Mouse (Mus musculus): ENCODE results near the gene Tbc1d5. TPM values are rescaled to one million over a fixed set of nuclear protein-coding genes. Genes with fewer than 3 reads are reported as not detected.

Tbc1d5 gene
- polyA plus RNA-seq, 1 experiment: 18.5 TPM

DNA sequence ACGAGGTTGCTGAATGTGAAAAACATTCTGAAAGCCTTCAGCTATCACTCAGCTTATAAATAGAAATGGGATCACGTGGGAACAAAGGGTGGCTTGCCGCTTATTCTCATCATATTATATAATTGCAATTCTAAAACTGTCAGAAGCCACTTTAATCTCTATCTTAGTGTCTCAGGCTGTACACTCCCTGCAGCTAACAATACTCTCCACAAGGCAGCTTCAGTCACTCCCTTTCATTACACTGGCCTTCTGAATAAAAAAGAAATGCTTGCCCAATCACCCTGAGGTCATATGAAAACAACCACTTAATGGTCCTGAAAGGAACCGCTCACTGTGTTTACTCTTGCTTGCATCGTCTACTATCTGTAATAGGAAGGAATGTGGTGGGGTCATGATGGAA lies 418.1 kb downstream of the Tbc1d5 start:
- Histone ChIP-seq H3K36me3 (ENCODE audit: control insufficient read depth, insufficient read depth, low read length) (no peaks in the 10 kb centered on the region; the same call in 1 of the 2 replicates), H3K4me3 (ENCODE audit: control insufficient read depth, low read depth, low read length) (no peak overlapping the region), H3K27ac (ENCODE audit: control insufficient read depth, insufficient read depth, low read depth, low read length) (no peak overlapping the region), H3K4me1 (ENCODE audit: control insufficient read depth, insufficient read depth, low read length) (no peaks in the 10 kb centered on the region), H3K27me3 (ENCODE audit: control insufficient read depth, insufficient read depth, low read length) (no peaks in the 10 kb centered on the region)
- TF ChIP-seq CTCF (IDR thresholded peaks at IDR 0.05; ENCODE audit: control insufficient read depth, insufficient read depth, insufficient replicate concordance, low read depth, low read length) (no peak), POLR2A (IDR thresholded peaks at IDR 0.05; ENCODE audit: control insufficient read depth, low read depth, low read length) (no peak)

- no peak for TF ChIP-seq CTCF (IDR thresholded peaks at IDR 0.05; ENCODE audit: control insufficient read depth, insufficient read depth, insufficient replicate concordance, low read depth, low read length)
- TF ChIP-seq POLR2A (IDR thresholded peaks at IDR 0.05; ENCODE audit: control insufficient read depth, low read depth, low read length): no peak
- Histone ChIP-seq H3K4me3 (ENCODE audit: control insufficient read depth, low read depth, low read length) (no peak overlapping the region), H3K4me1 (ENCODE audit: control insufficient read depth, insufficient read depth, low read length) (no peaks in the 10 kb centered on the region), H3K36me3 (ENCODE audit: control insufficient read depth, insufficient read depth, low read length) (no peaks in the 10 kb centered on the region; the same call in 1 of the 2 replicates), H3K27me3 (ENCODE audit: control insufficient read depth, insufficient read depth, low read length) (no peaks in the 10 kb centered on the region), H3K27ac (ENCODE audit: control insufficient read depth, insufficient read depth, low read depth, low read length) (no peak overlapping the region)
Observed at GRCm38 (mm10) chr17:50753356-50754138, 425.6 kb downstream of the Tbc1d5 start.

DNA sequence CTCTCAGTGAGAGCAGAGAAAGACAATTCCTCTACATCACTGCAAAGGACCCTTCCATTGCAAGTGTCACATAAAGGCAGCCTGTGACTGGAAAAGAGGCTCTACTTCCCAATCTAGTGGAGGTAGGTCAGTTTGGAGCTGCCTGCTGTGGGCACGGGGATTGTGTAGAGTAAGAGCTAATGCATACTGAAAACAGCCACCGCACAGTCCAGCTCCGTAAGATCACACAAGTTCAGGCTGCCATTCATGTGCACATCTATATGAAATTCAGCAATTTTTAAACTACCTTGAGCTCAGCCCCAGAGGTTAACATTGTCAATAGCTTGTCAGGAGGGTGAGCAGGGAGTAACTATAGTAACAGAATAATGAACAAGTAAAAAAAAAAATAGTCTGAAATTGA lies 426.4 kb downstream of the Tbc1d5 start:
- Histone ChIP-seq H3K27ac (ENCODE audit: control insufficient read depth, insufficient read depth, low read depth, low read length) (no peak overlapping the region), H3K4me3 (ENCODE audit: control insufficient read depth, low read depth, low read length) (no peak overlapping the region), H3K36me3 (ENCODE audit: control insufficient read depth, insufficient read depth, low read length) (no peaks in the 10 kb centered on the region; the same call in 1 of the 2 replicates), H3K27me3 (ENCODE audit: control insufficient read depth, insufficient read depth, low read length) (no peaks in the 10 kb centered on the region), H3K4me1 (ENCODE audit: control insufficient read depth, insufficient read depth, low read length) (no peaks in the 10 kb centered on the region)
- TF ChIP-seq CTCF (IDR thresholded peaks at IDR 0.05; ENCODE audit: control insufficient read depth, insufficient read depth, insufficient replicate concordance, low read depth, low read length) (no peak), POLR2A (IDR thresholded peaks at IDR 0.05; ENCODE audit: control insufficient read depth, low read depth, low read length) (no peak)

DNA sequence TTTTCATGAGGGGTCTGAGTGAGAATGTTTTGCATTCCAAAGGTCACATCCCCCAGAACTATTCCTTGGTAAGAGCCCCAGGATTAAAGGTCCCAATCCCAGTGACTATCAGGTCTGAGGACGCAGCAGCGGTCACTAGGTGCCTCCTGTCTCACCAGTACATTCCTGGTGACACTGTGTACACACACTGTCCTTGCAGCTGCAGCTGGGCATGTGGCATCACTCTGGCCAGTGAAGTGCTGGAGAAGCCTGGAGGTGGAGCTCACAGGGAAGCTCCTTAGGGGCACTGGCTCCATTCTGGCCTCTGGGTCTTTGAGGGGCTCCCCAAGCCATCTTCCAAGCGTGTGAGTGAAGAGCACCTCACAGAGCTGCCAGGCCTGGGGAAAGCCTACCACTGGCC lies 427.2 kb downstream of the Tbc1d5 start:
- no peak for TF ChIP-seq CTCF (IDR thresholded peaks at IDR 0.05; ENCODE audit: control insufficient read depth, insufficient read depth, insufficient replicate concordance, low read depth, low read length)
- no peak for TF ChIP-seq POLR2A (IDR thresholded peaks at IDR 0.05; ENCODE audit: control insufficient read depth, low read depth, low read length)
- Histone ChIP-seq H3K27me3 (ENCODE audit: control insufficient read depth, insufficient read depth, low read length) (no peaks in the 10 kb centered on the region), H3K36me3 (ENCODE audit: control insufficient read depth, insufficient read depth, low read length) (no peaks in the 10 kb centered on the region; the same call in 1 of the 2 replicates), H3K27ac (ENCODE audit: control insufficient read depth, insufficient read depth, low read depth, low read length) (no peak overlapping the region), H3K4me1 (ENCODE audit: control insufficient read depth, insufficient read depth, low read length) (no peaks in the 10 kb centered on the region), H3K4me3 (ENCODE audit: control insufficient read depth, low read depth, low read length) (no peak overlapping the region)

GRCm38 (mm10) chr17:50750874-50751273 lies 428.3 kb downstream of the Tbc1d5 start:
- Histone ChIP-seq H3K4me3 (ENCODE audit: control insufficient read depth, low read depth, low read length) (no peak overlapping the region), H3K27me3 (ENCODE audit: control insufficient read depth, insufficient read depth, low read length) (no peaks in the 10 kb centered on the region), H3K27ac (ENCODE audit: control insufficient read depth, insufficient read depth, low read depth, low read length) (no peak overlapping the region), H3K36me3 (ENCODE audit: control insufficient read depth, insufficient read depth, low read length) (no peaks in the 10 kb centered on the region), H3K4me1 (ENCODE audit: control insufficient read depth, insufficient read depth, low read length) (no peaks in the 10 kb centered on the region)
- TF ChIP-seq POLR2A (IDR thresholded peaks at IDR 0.05; ENCODE audit: control insufficient read depth, low read depth, low read length) (no peak), CTCF (IDR thresholded peaks at IDR 0.05; ENCODE audit: control insufficient read depth, insufficient read depth, insufficient replicate concordance, low read depth, low read length) (no peak)

- Histone ChIP-seq H3K4me1 (ENCODE audit: control insufficient read depth, insufficient read depth, low read length) (no peaks in the 10 kb centered on the region; the same call in 1 of the 2 replicates), H3K36me3 (ENCODE audit: control insufficient read depth, insufficient read depth, low read length) (peaks cover 1% of the 10 kb centered on the region; the same call in 1 of the 2 replicates), H3K4me3 (ENCODE audit: control insufficient read depth, low read depth, low read length) (no peak overlapping the region), H3K27me3 (ENCODE audit: control insufficient read depth, insufficient read depth, low read length) (no peaks in the 10 kb centered on the region), H3K27ac (ENCODE audit: control insufficient read depth, insufficient read depth, low read depth, low read length) (no peak overlapping the region)
- TF ChIP-seq POLR2A (IDR thresholded peaks at IDR 0.05; ENCODE audit: control insufficient read depth, low read depth, low read length) (no peak), CTCF (IDR thresholded peaks at IDR 0.05; ENCODE audit: control insufficient read depth, insufficient read depth, insufficient replicate concordance, low read depth, low read length) (no peak)
Observed at GRCm38 (mm10) chr17:50741386-50741785, 437.8 kb downstream of the Tbc1d5 start.

GRCm38 (mm10) chr17:50740804-50741203 lies 438.3 kb downstream of the Tbc1d5 start:
- peaks cover 1% of the 10 kb centered on the region; the same call in 1 of the 2 replicates for H3K36me3 ChIP-seq (ENCODE audit: control insufficient read depth, insufficient read depth, low read length)
- no peak overlapping the region for H3K27ac ChIP-seq (ENCODE audit: control insufficient read depth, insufficient read depth, low read depth, low read length)
- TF ChIP-seq POLR2A (IDR thresholded peaks at IDR 0.05; ENCODE audit: control insufficient read depth, low read depth, low read length) (no peak), CTCF (IDR thresholded peaks at IDR 0.05; ENCODE audit: control insufficient read depth, insufficient read depth, insufficient replicate concordance, low read depth, low read length) (no peak)
- H3K4me1 ChIP-seq (ENCODE audit: control insufficient read depth, insufficient read depth, low read length): peaks cover 1% of the 10 kb centered on the region; the same call in 1 of the 2 replicates
- no peak overlapping the region for H3K4me3 ChIP-seq (ENCODE audit: control insufficient read depth, low read depth, low read length)
- H3K27me3 ChIP-seq (ENCODE audit: control insufficient read depth, insufficient read depth, low read length): no peaks in the 10 kb centered on the region

All from testis, adult 2 months (tissue).